Mouse (Mus musculus): ENCODE measurements around the gene Cdc6. TPM values are rescaled to one million over a fixed set of nuclear protein-coding genes. Genes with fewer than 3 reads are reported as not detected.
A peak's percentile ranks its signal among the peaks of the same experiment; 100 is the strongest.

The Cdc6 gene
- total and polyA plus RNA-seq, 3 experiments, result 56.9 to 104 (median 69.4) TPM

- peaks cover 12 to 33% of the 10 kb centered on the region in 2 experiments for H3K4me1 ChIP-seq (ENCODE audit: control insufficient read depth in 1 of 2, insufficient read depth in 2 of 2, low read length in 2 of 2)
- H3K9ac ChIP-seq (ENCODE audit: control insufficient read depth, low read depth, low read length, poor library complexity, severe bottlenecking), result peak overlapping the region; percentile 76
- peaks cover 16% of the 10 kb centered on the region for H3K79me2 ChIP-seq (ENCODE audit: control insufficient read depth, insufficient read depth, low read length, poor library complexity)
- peaks cover 0 to 7% of the 10 kb centered on the region in 2 experiments; a peak in 2 of 4 replicates for H3K36me3 ChIP-seq (ENCODE audit: control insufficient read depth in 1 of 2, insufficient read depth in 2 of 2, low read length in 2 of 2)
- peak; percentile 64 for DNase-seq (ENCODE audit: low read depth, low spot score)
- H3K9me3 ChIP-seq (replicated peaks; ENCODE audit: insufficient read depth, low read length), result no peaks in the 10 kb centered on the region
- H3K4me3 ChIP-seq (ENCODE audit: control insufficient read depth in 1 of 2, insufficient read depth in 1 of 2, low read depth in 2 of 2, low read length in 2 of 2), result peak overlapping the region; percentile 61 to 62
- no peaks in the 10 kb centered on the region for H3K27me3 ChIP-seq (ENCODE audit: control insufficient read depth in 1 of 2, insufficient read depth in 2 of 2, low read length in 2 of 2)
- H3K27ac ChIP-seq (ENCODE audit: control insufficient read depth, low read depth, low read length), result peak overlapping the region; percentile 87
- TF ChIP-seq POLR2A (IDR thresholded peaks at IDR 0.05; ENCODE audit: control insufficient read depth in 1 of 2, insufficient read depth in 1 of 2, low read depth in 1 of 2, low read length in 2 of 2, poor library complexity in 1 of 2), result peak in 1 of 2 experiments; percentile 13; a peak in 1 of 4 replicates
- no peak for TF ChIP-seq SMC3 (IDR thresholded peaks at IDR 0.05; ENCODE audit: low read depth, low read length)
- no peak for TF ChIP-seq USF1 (IDR thresholded peaks at IDR 0.05; ENCODE audit: low read depth, low read length)
- TF ChIP-seq ZC3H11A (IDR thresholded peaks at IDR 0.05; ENCODE audit: low read depth, low read length), result no peak
- no peak for TF ChIP-seq CHD2 (IDR thresholded peaks at IDR 0.05; ENCODE audit: low read length)
- TF ChIP-seq MXI1 (IDR thresholded peaks at IDR 0.05; ENCODE audit: low read depth, low read length), result no peak
- TF ChIP-seq MEF2A (IDR thresholded peaks at IDR 0.05; ENCODE audit: extremely low read depth, insufficient replicate concordance, low read depth, low read length, poor library complexity, severe bottlenecking), result peak; percentile 92; the same call in 1 of the 2 replicates
Observed at GRCm38 (mm10) chr11:98941341-98941825, 33.8 kb downstream of the Cdc6 start.

GRCm38 (mm10) chr11:98941826-98942550, 34.4 kb downstream of the Cdc6 start:
- DNase-seq (ENCODE audit: low read depth, low spot score), result peak; percentile 97
- no peaks in the 10 kb centered on the region for H3K27me3 ChIP-seq (ENCODE audit: control insufficient read depth in 1 of 2, insufficient read depth in 2 of 2, low read length in 2 of 2)
- H3K4me1 ChIP-seq (ENCODE audit: control insufficient read depth in 1 of 2, insufficient read depth in 2 of 2, low read length in 2 of 2), result peaks cover 9 to 27% of the 10 kb centered on the region in 2 experiments
- H3K79me2 ChIP-seq (ENCODE audit: control insufficient read depth, insufficient read depth, low read length, poor library complexity), result peaks cover 16% of the 10 kb centered on the region
- H3K9me3 ChIP-seq (replicated peaks; ENCODE audit: insufficient read depth, low read length), result no peaks in the 10 kb centered on the region
- peak overlapping the region; percentile 87 for H3K27ac ChIP-seq (ENCODE audit: control insufficient read depth, low read depth, low read length)
- peak overlapping the region; percentile 76 for H3K9ac ChIP-seq (ENCODE audit: control insufficient read depth, low read depth, low read length, poor library complexity, severe bottlenecking)
- peak overlapping the region; percentile 61 to 62 for H3K4me3 ChIP-seq (ENCODE audit: control insufficient read depth in 1 of 2, insufficient read depth in 1 of 2, low read depth in 2 of 2, low read length in 2 of 2)
- H3K36me3 ChIP-seq (ENCODE audit: control insufficient read depth in 1 of 2, insufficient read depth in 2 of 2, low read length in 2 of 2), result peaks cover 0 to 7% of the 10 kb centered on the region in 2 experiments; a peak in 2 of 4 replicates
- no peak for TF ChIP-seq POLR2AphosphoS5 (IDR thresholded peaks at IDR 0.05; ENCODE audit: borderline replicate concordance, low read depth, low read length)
- no peak for TF ChIP-seq GATA1 (IDR thresholded peaks at IDR 0.05; ENCODE audit: low read depth, low read length)
- no peak for TF ChIP-seq MYB (IDR thresholded peaks at IDR 0.05; ENCODE audit: low read depth, low read length)
- peak; percentile 78; the same call in 1 of the 2 replicates for TF ChIP-seq BHLHE40 (IDR thresholded peaks at IDR 0.05; ENCODE audit: borderline replicate concordance, low read depth, low read length)
- peak; percentile 83 for TF ChIP-seq HCFC1 (IDR thresholded peaks at IDR 0.05; ENCODE audit: low read depth, low read length)
- TF ChIP-seq MYC (IDR thresholded peaks at IDR 0.05; ENCODE audit: low read depth, low read length), result peak; percentile 94
- peak; percentile 90 for TF ChIP-seq MXI1 (IDR thresholded peaks at IDR 0.05; ENCODE audit: low read depth, low read length)
- peak; percentile 82 for TF ChIP-seq MAZ (IDR thresholded peaks at IDR 0.05; ENCODE audit: low read depth, low read length)
- peak; percentile 98 for TF ChIP-seq ZNF384 (IDR thresholded peaks at IDR 0.05; ENCODE audit: low read depth, low read length)
- no peak for TF ChIP-seq MEF2A (IDR thresholded peaks at IDR 0.05; ENCODE audit: extremely low read depth, insufficient replicate concordance, low read depth, low read length, poor library complexity, severe bottlenecking)
- TF ChIP-seq RAD21 (IDR thresholded peaks at IDR 0.05; ENCODE audit: low read depth, low read length), result no peak
- TF ChIP-seq CTCF (IDR thresholded peaks at IDR 0.05 in 2 of 3, conservative IDR thresholded peaks at IDR 0.05 in 1 of 3; ENCODE audit: control insufficient read depth in 1 of 3, insufficient read depth in 1 of 3, low read depth in 2 of 3, low read length in 3 of 3, poor library complexity in 1 of 3, severe bottlenecking in 1 of 3), result no peak
- no peak for TF ChIP-seq EP300 (IDR thresholded peaks at IDR 0.05; ENCODE audit: low read depth in 1 of 2, low read length in 2 of 2)
- TF ChIP-seq MAFK (IDR thresholded peaks at IDR 0.05; ENCODE audit: borderline replicate concordance, low read depth, low read length), result no peak
- peak; percentile 98 for TF ChIP-seq USF1 (IDR thresholded peaks at IDR 0.05; ENCODE audit: low read depth, low read length)
- TF ChIP-seq ZMIZ1 (IDR thresholded peaks at IDR 0.05; ENCODE audit: low read depth, low read length), result no peak
- no peak for TF ChIP-seq CHD2 (IDR thresholded peaks at IDR 0.05; ENCODE audit: low read length)
- peak; percentile 97 for TF ChIP-seq MAX (IDR thresholded peaks at IDR 0.05; ENCODE audit: low read length)
- TF ChIP-seq SMC3 (IDR thresholded peaks at IDR 0.05; ENCODE audit: low read depth, low read length), result no peak
- TF ChIP-seq CHD1 (IDR thresholded peaks at IDR 0.05; ENCODE audit: low read depth, low read length), result no peak
- no peak for TF ChIP-seq ZKSCAN1 (IDR thresholded peaks at IDR 0.05; ENCODE audit: low read depth, low read length)
- peak; percentile 27 for TF ChIP-seq NELFE (IDR thresholded peaks at IDR 0.05; ENCODE audit: low read depth, low read length)
- no peak for TF ChIP-seq KAT2A (conservative IDR thresholded peaks at IDR 0.05; ENCODE audit: low read depth, low read length)
- TF ChIP-seq TCF12 (IDR thresholded peaks at IDR 0.05; ENCODE audit: low read depth, low read length), result no peak
- no peak for TF ChIP-seq UBTF (IDR thresholded peaks at IDR 0.05; ENCODE audit: borderline replicate concordance, insufficient read depth, low read depth, low read length)
- peak; percentile 74 for TF ChIP-seq RCOR1 (IDR thresholded peaks at IDR 0.05; ENCODE audit: low read depth, low read length)
- TF ChIP-seq SIN3A (IDR thresholded peaks at IDR 0.05; ENCODE audit: low read length), result peak; percentile 88

All from MEL (cell line).